Comparison of ENCODE assay signal across 14 mouse cellular contexts in genomic region chrX:96042193-96042592, GRCm38 (mm10).
"Had no signal": no experiment of that assay in that cellular context is flagged by ENCODE, and none has a peak within 500 bp of the region (broad histone marks: within the 10 kb centered on the region; RNA-seq: fewer than 3 reads in every experiment).

No protein-coding gene starts in this region.

- H3K9me3 ChIP-seq: limb, embryonic 12.5 days; limb, embryonic 15.5 days; liver, embryonic 13.5 days; megakaryocyte, embryonic 14.5 days had no signal

- H3K27me3 ChIP-seq: limb, embryonic 12.5 days; limb, embryonic 15.5 days; liver, embryonic 13.5 days had no signal

- DNase-seq: kidney, adult 9 months; kidney, postnatal 14 days; left cerebral cortex, postnatal 4 days; liver, embryonic 13.5 days; lung, adult 2 months; midbrain, embryonic 14.5 days; thymus, adult 2 months; thymus, postnatal 14 days; thymus, postnatal 4 days had no signal

- H3K4me1 ChIP-seq: limb, embryonic 12.5 days; limb, embryonic 15.5 days; liver, embryonic 13.5 days had no signal

- H3K4me3 ChIP-seq: limb, embryonic 12.5 days; limb, embryonic 15.5 days; liver, embryonic 13.5 days; megakaryocyte, embryonic 14.5 days had no signal

- H3K4me2 ChIP-seq: limb, embryonic 12.5 days; limb, embryonic 15.5 days; liver, embryonic 13.5 days; midbrain, embryonic 11.5 days had no signal

- H3K36me3 ChIP-seq: limb, embryonic 12.5 days; limb, embryonic 15.5 days; liver, embryonic 13.5 days had no signal

- H3K27ac ChIP-seq: limb, embryonic 12.5 days; limb, embryonic 15.5 days; liver, embryonic 13.5 days; macrophage had no signal

- H3K9ac ChIP-seq: limb, embryonic 12.5 days; limb, embryonic 15.5 days; liver, embryonic 13.5 days had no signal
